Mouse (Mus musculus): ENCODE results near the gene Acot1.

DNA sequence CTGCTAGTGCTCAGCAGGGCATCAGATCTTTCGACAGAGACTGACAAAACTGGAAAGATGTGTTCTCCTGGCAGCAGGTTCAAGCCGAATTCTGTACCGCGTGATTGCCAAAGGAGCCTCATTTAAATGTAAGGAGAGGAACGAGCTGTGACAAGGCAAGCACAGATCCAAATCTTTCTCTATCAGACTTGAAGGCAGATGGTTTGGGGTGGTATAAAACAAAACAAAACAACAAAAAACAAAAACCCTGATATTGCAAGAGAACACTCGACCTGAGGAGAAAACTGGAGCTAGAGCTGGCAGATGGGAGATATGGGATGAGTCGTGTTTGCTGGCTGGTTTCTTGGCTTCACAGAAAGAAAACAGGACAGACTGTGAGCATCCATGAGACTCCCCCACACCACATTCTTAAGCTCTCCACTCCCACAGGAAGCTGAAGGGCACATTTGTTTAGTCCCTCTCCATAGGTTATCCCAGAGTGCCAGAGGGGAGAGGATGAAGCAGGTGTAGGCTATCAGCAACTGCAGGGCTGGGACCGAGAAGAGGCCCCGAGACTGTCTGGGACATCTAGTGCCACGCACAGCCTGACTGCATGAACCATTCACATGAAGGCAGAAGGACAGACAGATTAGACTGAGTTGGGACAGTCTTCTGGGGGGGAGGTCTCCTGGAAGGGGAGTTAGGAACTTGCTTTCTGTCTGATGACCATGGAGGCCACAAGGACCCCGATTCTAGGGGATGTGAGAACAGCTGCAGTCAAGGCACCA lies 10.8 kb upstream of the Acot1 start:
- TF ChIP-seq GATA1 (IDR thresholded peaks at IDR 0.05; ENCODE audit: borderline replicate concordance, low read length) (no peak), FLI1 (IDR thresholded peaks at IDR 0.05; ENCODE audit: low read length) (no peak)
